Mouse (Mus musculus) gastrocnemius, postnatal 36 days (tissue): ENCODE results near the gene Slc25a23. TPM values are rescaled to one million over a fixed set of nuclear protein-coding genes. Genes with fewer than 3 reads are reported as not detected.

Source experiments
- DNase-seq, 2 experiments: peaks; one replicate each; pipeline ENCODE4 v3.0.0; 2022
- intact Hi-C: fragments of 180-260 bp; cut with DNase I; formaldehyde crosslinking; loops from one replicate; pipeline ENCODE4 v1.15.1; 2025
- total RNA-seq, 2 experiments: library from RNA; stranded (reverse); gene quantifications; 2 replicates each; pipeline ENCODE4 v1.2.3; 2021

Slc25a23 gene
- total RNA-seq, 2 experiments from 2014 or later, result 34.1 to 48.5 TPM

DNA sequence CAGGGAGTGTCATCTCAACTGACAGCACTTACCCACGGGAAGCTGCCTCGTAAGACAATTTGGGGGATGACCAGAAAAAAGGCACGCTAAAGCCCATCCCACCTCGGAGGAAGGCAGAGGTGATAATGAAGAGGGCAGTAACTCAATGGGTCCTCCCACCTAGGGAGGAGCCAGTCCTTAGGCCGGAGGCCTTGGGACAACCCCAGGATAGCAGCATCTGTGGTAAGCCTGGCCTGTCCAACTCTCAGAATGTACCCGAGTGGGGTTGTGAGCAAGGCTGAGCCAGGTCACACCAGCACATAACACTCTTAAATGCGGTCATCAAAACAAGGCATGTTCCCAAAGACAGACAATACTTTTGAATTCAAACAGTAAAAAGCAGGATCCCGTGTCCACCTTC is 30.0 kb downstream of the Slc25a23 start:
- intact Hi-C loops, result loop anchor here (2.0 to 5.0 kb wide), 2 partner anchors 17 to 937 kb away; no protein-coding TSS in a partner anchor
- DNase-seq, result no peak

DNA sequence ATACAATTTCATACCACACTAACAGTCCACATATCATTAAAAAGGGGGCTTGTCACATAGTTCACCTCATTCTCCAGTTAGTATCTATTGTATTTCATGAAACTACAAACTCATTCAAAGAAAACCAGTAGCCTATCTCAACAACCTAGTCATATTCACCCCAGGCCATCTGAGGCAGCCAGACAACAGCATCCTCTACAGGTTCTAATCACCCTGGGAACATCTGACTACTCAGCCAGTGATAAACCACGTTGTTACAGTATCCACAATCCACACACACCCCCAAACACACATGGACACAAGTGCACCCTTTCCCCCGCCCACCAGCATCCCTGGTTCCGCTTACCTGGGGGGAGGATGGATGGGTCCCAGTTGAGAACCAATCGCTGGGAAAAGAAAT is 32.2 kb downstream of the Slc25a23 start:
- intact Hi-C loops, result no loop called here
- DNase-seq, result no peak

DNA sequence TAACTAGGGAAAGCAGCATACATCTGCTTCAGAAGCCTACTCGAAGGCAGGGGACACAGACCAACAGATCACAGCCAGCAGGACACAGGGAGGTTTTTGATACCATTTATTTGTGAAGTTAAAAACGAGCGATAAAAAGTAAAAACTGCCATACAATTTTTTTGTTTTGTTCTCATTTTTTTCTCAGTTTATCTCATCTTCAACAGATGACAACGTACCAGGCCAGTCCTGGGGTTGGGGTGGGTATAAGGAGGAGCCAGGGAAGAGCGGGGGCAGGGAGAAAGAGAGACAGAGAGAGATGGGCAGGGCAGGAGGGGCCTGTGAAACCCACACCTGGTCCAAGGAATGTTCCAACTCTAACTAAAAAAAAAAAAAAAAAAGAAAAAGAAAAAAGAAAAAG is 38.7 kb downstream of the Slc25a23 start:
- intact Hi-C loops, result no loop called here
- no peak for DNase-seq

DNA sequence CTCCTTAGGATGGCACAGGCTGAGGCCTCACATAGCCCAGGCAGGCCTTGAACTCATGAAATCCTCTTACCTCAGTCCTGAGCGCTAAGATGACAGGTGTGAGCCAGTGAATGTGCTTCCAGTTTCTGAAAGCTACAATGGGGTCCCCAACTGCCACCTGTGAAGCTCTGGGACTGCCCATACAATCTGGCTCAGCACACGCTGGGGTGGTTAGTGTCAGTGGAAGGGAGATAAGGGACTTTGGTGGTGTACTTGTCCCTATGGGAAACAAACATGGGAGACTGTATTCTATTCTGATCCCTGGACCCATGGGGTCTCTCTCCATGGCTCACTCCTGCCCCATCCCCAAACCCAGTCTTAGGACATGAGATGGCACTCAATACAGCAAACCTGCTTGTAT is 40.0 kb downstream of the Slc25a23 start:
- intact Hi-C loops, result no loop called here
- no peak for DNase-seq

DNA sequence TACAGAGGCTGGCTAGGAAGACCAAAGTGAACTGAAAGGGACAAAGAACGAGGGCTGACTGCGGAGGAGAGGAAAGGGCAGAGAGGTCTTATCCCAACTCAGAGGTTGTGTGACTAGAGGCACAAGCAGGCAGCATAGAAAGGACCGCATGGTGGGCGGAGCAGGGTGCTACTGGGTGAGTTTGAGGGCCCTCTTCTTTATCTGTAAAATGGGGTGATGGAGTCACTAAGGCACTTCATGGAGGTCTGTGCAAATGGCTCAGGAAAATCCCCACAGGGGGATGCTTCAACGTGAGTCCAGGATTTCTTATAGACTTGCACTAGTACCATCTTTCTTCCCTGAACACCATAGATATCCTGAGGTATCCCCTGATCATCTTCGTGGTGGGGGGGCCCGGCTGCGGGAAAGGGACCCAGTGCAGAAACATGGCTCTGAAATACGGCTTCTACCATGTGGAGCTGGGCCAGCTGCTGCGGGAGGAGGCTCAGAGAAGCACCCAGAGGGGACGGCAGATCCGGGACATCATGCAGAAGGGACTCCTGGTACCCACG is 47.3 kb downstream of the Slc25a23 start:
- intact Hi-C loops, result loop anchor here (2.0 kb wide), 1 partner anchor 18 kb away; the partner anchor contains the start of gene Khsrp
- no peak for DNase-seq

DNA sequence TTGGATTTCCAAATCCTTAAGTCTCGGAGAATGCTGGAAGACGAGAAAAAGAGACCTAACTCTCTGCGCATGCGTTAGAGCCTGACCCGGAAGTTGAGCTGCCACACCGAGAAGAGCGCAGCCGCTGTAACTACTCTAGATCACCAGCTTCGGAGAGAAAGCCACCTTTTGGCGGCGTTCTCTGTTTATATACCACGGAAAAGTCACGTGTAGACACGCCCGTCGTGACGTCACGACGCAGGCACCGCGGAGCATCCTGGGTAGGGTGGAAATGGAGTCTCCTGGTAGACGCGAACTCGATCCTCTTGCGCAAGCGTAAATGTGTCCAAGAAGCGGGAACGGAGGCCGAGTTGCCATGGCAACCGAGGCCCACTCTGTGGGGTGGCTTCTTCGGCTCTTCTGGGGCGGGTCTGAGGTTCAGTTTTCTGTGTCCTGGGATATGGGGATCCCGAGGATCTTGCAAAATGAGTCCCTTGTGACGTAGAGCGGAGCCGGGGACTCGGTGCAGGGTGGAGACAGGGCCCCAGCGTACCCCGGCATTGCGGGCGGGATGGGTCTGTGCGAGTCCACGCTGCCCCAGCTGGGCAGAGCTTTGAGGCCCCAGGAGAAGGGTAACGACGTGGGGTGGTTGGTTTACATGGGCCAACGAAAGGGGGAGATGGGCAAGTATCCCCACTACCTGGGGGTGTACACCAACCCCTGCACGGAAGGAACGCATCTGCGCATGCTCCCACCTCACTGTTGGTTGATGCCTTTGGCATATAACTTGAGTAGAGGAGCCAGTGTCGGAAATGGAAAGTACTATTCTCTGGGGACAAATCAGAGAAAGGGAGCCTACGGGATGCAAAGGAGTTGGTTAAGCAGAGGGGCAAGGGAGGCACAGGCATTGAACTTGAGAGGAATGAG is 48.2 kb downstream of the Slc25a23 start, which contains the start of the genes Gtf2f1 and Gm17949:
Gtf2f1 (minus strand) TSS at position 53 of the 906 bp plus-strand sequence.
Gm17949 (plus strand) TSS at position 234 of the 906 bp plus-strand sequence.
- intact Hi-C loops, result loop anchor here (2.0 kb wide), 1 partner anchor 19 kb away; the partner anchor contains the start of gene Khsrp
- DNase-seq, result peak; percentile 87 to 89

DNA sequence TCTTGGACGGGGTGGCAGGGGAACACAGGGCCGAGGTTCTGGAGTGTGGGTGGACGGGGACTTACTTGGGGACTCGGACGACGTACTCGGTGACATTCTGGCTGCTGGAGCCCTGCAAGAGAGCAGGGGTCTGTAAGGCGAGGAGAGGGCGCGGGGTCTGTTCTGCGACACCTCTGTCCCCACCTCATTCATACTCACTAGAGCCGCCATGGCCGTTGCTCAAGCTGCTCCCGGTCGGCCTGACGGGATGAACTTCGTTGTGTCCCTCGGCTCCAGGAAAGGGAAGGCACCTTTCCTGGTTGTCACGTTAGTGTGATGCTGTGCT is 48.8 kb downstream of the Slc25a23 start:
- intact Hi-C loops, result no loop called here
- DNase-seq, result no peak

DNA sequence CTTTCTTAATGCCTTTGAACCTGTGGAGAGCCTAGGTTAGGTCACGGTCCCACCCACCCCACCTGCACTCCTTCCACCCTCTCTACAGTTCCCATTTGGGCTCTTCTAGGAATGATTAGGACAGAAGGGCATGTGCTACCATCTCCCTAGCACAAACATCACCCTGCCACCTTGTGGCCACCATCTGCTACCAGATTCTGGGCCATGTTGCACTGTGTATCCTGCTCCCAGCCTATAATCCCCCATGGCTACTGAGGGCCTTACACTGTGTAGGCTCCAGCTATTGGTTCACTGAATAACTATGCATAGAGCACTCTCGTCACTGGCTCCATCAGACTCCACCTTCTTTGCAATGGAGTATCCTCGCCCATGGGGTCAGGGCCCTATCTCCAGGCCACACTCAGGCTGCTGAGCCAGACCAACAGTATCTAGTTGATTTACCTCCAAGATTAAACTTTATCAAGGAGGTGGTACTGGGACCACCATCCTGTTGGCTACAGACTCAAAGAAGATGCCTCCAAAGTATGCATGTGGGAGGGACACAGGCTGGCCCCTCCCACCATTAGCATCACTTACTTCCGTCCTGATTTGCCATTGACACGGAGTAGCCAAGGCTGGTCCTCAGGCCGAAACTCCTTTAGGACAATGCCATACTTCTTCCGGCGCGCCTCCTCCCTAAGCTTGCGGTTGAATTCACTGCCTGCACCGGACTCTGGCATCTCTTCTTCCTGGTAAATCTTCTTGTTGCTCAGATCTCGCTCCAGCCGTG is 52.3 kb downstream of the Slc25a23 start:
- DNase-seq, result no peak
- intact Hi-C loops, result no loop called here

DNA sequence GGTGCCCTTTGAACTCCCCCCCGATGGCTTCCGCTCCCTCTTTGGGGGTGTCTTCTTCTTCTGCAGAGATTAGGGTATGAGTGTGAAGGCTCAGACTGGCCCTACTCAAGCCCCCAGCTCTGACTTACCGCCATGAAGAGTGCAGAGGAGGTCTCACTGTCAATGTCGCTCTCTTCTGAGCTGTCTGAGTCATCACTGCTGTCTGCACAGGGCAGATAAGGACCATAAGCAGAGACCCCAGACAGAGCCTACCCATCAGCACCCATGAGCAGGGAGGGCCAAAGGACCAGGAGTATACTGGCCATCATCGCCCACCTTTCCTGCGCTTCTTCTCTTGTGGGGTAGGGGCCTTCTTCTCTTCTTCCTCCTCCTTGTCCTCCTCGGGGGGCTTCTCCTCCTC is 55.7 kb downstream of the Slc25a23 start:
- intact Hi-C loops, result no loop called here
- no peak for DNase-seq

DNA sequence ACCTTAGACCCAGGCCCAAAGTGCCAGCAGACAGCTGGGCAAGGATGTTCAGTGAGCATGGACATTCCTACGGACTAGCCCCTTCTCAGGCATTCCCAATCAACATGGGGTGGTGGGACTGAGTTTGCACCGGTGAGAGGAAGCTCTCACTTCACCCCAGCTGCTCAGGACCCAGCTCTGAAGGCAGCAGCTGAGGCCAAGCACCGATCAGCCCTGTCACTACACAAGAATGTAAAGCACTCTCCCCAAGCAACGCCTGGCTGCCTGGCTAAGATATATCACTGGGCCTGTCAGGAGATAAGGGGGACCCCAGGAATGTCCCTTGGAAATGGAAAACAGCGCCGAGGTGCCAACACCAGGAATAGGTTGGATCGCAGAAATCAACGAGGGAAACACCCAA is 58.4 kb downstream of the Slc25a23 start:
- intact Hi-C loops, result no loop called here
- no peak for DNase-seq

DNA sequence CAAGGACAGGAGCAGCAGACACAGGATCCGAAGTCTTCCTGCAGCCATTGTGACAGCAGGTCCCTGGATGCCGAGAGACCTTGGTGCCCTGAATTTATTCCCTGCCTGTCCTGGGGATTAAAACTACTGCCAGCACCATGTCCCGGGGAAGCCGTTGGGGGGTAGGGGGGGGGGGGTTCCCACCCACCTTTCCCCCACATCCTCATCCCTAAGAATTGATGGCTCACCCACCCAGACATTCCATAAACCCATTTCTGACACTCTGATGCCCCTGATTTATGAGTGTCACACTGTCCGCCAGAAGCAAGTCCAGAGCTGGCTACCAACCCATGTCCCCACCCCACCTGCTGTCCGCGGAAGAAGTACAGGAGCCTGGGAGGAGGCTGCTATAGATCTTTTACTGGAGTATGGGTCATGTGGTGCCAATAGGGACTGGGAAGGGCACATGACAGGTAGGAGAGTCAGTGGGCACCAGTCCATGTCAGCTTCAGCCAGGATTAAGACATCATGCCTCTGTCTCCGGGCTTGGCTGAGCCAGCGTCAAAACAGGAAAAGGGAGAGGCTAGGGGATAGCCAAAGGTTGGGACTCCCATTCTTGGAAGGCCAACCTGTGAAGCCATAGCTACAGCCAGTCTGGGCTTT is 59.6 kb downstream of the Slc25a23 start, which contains the start of gene Pspn:
Pspn (minus strand) TSS at position 51 of the 642 bp plus-strand sequence.
- intact Hi-C loops, result loop anchor here (5.0 to 10.0 kb wide), 4 partner anchors 62 to 375 kb away; partner anchors contain the start of genes Catsperd, Lonp1 and Vav1

DNA sequence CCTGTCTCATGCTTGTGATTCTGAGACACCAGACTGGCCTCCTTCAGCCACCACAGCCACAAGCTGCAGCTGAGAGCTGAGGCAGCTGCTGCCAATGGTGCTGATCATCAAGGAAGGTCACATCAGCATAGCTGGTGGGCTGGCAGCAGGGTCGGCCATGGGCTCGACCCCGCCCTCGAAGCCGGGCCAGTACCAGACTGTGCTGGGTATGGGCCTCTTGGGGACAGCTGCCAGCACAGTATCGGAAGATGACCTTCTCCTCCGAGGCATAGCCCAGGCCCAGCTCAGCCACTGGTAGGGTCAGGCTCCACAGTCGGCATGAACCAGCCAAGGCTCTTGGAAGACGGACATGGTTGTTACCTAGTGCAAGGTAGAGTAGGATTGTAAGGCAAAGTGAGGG is 60.2 kb downstream of the Slc25a23 start:
- intact Hi-C loops, result loop anchor here (5.0 to 10.0 kb wide), 4 partner anchors 63 to 375 kb away; partner anchors contain the start of genes Catsperd, Lonp1 and Vav1
- DNase-seq, result no peak

More for the DNA sequence above, 59.6 kb downstream of the Slc25a23 start, which contains the start of gene Pspn:
- no peak for DNase-seq

DNA sequence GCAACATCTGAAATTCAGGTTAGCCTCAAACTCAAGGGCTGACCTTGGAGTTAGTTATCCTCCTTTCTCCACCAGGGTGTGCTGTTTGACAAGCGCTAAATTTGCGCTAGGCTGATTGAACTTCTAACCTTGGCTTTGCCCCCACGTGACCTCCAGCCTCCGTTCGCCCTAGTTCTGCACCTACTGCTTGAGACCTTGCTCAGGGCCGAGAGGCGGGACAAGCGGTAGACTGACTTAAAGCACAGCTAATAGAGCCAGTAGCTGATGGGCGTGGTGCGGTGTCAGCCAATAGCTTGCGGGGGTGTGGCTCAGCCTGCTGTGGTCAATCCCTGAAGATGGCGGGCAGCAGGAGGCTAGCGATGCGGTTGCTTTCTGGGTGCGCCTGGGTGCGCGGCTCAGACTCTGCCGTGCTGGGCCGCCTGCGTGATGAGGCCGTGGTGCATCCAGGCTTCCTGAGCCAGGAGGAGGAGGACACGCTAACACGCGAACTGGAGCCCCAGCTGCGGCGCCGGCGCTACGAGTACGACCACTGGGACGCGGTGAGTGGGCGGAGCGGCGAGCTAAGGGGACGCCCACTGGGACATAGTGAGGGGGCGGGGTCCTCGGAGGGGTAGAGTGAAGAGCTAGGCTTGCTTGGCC is 62.5 kb downstream of the Slc25a23 start, which contains the start of gene Alkbh7:
Alkbh7 (plus strand) TSS at position 311 of the 639 bp plus-strand sequence.
- intact Hi-C loops, result loop anchor here (2.0 to 10.0 kb wide), 5 partner anchors 65 to 372 kb away; partner anchors contain the start of genes Catsperd, Lonp1 and Vav1

DNA sequence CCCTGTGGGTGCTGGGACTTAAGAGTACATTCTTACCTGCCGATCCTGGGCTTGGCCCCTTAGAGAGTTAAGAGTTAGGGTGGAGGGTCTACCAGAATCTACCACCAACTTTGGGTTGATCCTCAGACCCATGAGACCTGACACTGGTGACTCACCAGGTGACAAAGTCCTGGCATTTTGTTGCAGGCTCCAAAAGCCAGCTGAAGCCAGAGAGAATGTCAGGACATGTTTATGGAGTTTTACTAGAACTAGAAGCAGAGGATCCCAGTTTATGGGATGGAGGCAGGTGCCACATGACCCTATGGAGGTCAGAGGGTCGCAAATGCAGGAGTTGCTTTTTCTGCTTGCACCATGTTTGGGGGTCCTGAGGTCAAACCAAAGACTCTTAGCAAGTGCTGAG is 63.2 kb downstream of the Slc25a23 start:
- intact Hi-C loops, result loop anchor here (2.0 to 10.0 kb wide), 5 partner anchors 66 to 372 kb away; partner anchors contain the start of genes Catsperd, Lonp1 and Vav1
- DNase-seq, result no peak

More for the DNA sequence above, 62.5 kb downstream of the Slc25a23 start, which contains the start of gene Alkbh7:
- DNase-seq, result peak; percentile 90 to 94

DNA sequence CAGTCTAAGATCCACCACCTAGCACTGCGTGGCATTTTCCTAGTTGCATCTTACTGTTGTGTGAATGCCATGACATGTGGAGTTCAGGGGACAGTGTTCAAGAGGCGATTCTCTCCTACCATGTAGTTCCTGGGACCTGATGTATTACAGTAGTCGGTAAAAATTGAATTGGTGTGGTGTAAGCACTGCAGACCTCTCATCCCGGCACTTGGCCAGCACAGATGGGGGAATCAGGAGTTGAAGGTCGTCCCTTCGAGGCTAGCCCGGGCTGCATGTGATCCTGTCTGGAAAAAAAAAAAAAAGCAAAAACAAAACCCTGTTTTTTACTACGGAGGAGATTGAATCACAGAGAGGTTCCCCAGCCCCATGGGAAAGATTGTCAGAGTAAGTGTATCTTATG is 64.6 kb downstream of the Slc25a23 start:
- intact Hi-C loops, result loop anchor here (5.0 to 10.0 kb wide), 4 partner anchors 67 to 370 kb away; partner anchors contain the start of genes Catsperd, Lonp1 and Vav1
- DNase-seq, result no peak
